Mouse (Mus musculus): ENCODE measurements around the gene Serpina3g.
A peak's percentile ranks its signal among the peaks of the same experiment; 100 is the strongest.
"Not testable (repeated sequence)": the region's sequence is repeated elsewhere in the genome, so short reads cannot be mapped to it uniquely, and the experiment has no call there.

Serpina3g gene

GRCm38 (mm10) chr12:104235915-104236314 is at the start of gene Serpina3g:
Serpina3g (plus strand) TSS chr12:104236245.
- DNase-seq (ENCODE audit: low spot score in 2 of 2) = no peak

DNA sequence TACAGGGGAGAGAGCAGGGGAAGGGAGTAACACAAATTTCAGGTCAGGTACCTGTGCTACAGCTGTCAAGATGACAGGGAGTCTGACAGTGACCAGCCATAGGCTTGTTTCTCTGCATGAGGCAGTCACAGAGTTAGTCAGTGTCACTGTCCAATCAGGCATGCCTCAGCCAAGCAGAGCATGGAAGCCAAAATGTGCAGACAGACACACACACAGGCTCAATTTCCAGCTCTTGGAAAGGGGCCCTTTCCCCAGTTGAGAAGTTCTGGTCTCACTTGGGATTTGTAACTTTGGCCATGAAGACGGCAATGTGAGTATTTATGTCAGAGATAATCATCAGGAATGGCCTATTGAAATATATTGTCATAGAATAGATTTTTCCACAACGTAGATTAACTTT is 46.8 kb upstream of the Serpina3g start:
- no peak for DNase-seq (ENCODE audit: low spot score in 2 of 2)

DNA sequence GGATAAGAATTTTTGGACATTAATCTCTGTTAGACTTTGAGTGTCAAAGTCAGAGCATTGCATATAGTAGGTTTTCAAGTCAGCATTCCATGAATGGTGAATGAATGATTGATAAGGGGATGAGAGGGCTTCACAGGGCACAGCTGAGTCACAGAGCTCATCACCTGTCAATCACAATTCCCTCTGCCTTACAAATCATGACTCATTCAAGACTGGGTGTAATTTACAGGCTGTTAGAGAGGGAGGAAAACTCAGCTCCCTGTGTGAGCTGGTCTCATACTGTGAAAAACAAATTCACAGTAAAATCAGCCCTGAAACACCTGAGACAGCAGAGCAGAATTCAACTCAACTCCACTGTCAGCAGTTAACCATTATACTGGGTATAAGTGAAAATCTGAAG is 45.2 kb upstream of the Serpina3g start:
- no peak for DNase-seq (ENCODE audit: low spot score in 2 of 2)

DNA sequence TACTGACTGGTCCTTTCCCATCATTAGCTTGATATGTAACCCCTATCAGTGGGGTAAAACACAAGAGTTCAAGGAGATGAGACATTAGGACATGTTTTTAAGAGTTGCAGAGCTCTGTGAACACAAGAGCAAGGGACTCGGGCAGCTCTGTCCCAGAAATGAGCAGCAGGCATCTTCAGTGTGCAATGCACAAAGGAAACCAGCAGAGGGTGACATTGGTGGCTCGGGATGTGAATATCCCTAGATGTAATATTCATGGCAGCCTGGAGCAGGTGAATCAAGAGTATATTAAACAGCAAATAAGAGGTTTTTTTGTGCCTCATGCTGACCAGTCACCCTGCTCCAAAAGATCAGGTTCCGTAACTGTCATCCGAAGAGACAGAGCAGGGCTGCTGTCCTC is 26.9 kb upstream of the Serpina3g start:
- DNase-seq (ENCODE audit: low spot score in 2 of 2) = no peak

GRCm38 (mm10) chr12:104209802-104210201 is 26.2 kb upstream of the Serpina3g start:
- no peak for DNase-seq (ENCODE audit: low spot score in 2 of 2)

DNA sequence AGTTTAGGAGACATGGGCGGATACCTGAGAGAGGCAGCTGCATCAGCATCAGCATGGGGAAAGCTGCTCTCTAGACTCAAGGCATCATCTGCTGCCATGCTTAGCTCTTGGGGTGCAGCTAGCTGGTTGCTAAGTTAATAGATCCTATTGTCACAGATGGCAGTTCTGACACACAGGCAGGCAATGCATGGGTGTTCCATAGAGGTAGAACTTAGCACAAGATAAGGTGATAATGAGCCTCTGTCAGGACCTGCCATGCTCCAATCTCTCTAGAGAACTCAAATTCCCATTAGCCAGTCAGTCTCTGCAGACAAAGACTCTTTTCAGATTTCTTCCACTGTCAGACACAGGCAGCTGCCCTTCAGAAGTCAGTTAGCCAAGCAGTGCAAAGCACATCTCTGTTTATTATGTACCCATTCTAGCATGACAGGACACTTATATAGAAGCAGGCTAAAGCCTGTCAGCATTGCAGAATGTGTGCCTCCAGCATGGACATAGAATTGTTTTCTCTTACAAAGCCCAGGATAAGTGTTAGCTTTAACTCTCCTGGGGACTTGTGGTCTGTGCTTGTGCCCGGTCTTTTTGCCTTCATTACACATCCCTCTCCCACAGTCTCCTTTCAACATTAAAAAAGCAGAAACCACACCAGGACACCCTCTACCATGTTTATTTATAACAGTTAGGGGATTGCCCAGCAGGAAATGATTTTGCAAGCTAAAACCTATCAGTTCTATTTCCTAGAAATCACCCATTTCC is 22.2 kb upstream of the Serpina3g start:
- DNase-seq (ENCODE audit: low spot score in 2 of 2) = no peak

DNA sequence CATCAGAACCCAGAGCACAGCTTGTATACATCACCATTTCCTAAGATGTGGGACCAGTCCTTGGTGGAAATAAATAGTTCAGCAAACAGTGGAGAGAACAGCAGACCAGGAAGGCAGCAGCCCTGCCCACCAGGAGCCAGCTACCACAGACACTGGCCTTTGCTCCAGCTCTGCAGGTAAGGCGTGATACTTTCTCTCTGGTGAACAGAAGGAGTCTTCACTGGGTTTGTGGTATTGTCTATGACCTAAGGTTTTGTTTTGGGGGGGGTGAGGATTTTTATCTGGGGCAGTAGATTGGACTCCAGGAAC is 21.6 kb upstream of the Serpina3g start, which contains the start of gene Serpina3f:
Serpina3f (plus strand) TSS at position 100 of the 309 bp plus-strand sequence.
- no peak for DNase-seq (ENCODE audit: low spot score in 2 of 2)

DNA sequence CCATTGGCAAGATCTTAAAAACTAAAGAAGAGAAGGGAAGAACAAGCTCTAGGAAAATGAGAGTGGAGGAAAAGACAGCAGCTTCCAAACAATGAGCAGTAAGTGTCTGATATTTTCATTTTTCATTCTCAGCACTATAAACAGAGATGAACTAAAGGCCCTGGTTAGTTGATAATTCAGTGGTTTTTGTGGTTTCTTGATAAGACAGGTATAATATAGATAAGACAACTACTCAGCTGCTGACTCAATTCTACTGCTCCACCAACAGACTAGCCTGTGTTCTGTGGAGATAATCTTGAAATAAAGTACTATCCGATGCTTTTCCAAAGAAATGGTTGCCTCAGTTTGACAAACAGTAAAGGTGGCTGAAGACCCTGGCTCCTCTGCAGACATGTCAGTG is 20.8 kb upstream of the Serpina3g start:
- DNase-seq (ENCODE audit: low spot score in 2 of 2) = no peak

GRCm38 (mm10) chr12:104221616-104222015 is 14.4 kb upstream of the Serpina3g start:
- DNase-seq (ENCODE audit: low spot score in 2 of 2) = no peak

DNA sequence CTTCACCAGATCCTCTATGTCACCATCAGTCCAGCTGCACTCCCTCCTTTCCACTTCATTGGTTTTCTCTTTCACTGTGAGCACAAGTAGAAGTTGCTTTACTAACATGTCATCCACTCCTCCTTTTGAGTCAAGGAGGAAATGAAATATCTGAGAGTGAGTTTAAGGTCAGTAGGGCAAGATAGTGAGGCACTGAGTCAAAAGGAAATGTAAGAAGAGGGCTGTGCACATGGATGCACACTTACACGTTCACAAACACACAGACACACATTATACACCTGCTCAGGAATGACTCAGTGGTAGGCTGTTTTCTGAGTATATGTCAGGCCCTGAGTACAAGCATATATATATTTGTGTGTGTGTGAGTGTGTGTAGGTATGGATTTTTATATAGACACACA is 12.4 kb upstream of the Serpina3g start:
- DNase-seq (ENCODE audit: low spot score in 2 of 2) = no peak

- no peak for DNase-seq (ENCODE audit: low spot score in 2 of 2)
Observed at GRCm38 (mm10) chr12:104224598-104225300, 11.3 kb upstream of the Serpina3g start.

DNA sequence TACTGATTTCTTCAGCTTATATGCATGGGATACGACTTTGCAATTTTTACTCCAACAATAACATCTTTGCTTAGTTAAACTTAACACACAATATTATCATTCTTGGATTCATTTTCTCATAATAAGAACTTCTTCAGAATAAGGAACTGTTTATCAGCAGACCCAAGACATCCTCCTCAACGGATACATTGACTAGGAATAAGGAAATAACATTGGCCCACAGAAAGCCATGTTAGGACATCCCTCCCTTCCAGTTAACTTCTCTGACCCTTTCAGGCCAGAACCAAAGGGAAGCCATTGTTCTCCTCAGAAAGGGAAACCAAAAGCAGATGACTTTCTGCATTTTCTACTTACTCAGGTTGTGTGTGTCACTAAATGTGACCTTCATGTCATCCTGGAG is 5.3 kb upstream of the Serpina3g start:
- no peak for DNase-seq (ENCODE audit: low spot score in 2 of 2)

- DNase-seq (ENCODE audit: low spot score in 2 of 2) = not testable (repeated sequence)
Observed at GRCm38 (mm10) chr12:104238048-104238447, 2.0 kb downstream of the Serpina3g start.

GRCm38 (mm10) chr12:104243307-104243706 is 7.3 kb downstream of the Serpina3g start:
- no peak for DNase-seq (ENCODE audit: low spot score in 2 of 2)

GRCm38 (mm10) chr12:104245092-104245491 is 9.0 kb downstream of the Serpina3g start:
- DNase-seq (ENCODE audit: low spot score in 2 of 2) = peak in 1 of 2 experiments; percentile 37

- no peak for DNase-seq (ENCODE audit: low spot score in 2 of 2)
Observed at GRCm38 (mm10) chr12:104245595-104245994, 9.6 kb downstream of the Serpina3g start.

- no peak for DNase-seq (ENCODE audit: low spot score in 2 of 2)
Observed at GRCm38 (mm10) chr12:104247553-104248002, 11.5 kb downstream of the Serpina3g start.

- no peak for DNase-seq (ENCODE audit: low spot score in 2 of 2)
Observed at GRCm38 (mm10) chr12:104248231-104248630, 12.2 kb downstream of the Serpina3g start.

- no peak for DNase-seq (ENCODE audit: low spot score in 2 of 2)
Observed at GRCm38 (mm10) chr12:104261041-104261440, 25.0 kb downstream of the Serpina3g start.

DNA sequence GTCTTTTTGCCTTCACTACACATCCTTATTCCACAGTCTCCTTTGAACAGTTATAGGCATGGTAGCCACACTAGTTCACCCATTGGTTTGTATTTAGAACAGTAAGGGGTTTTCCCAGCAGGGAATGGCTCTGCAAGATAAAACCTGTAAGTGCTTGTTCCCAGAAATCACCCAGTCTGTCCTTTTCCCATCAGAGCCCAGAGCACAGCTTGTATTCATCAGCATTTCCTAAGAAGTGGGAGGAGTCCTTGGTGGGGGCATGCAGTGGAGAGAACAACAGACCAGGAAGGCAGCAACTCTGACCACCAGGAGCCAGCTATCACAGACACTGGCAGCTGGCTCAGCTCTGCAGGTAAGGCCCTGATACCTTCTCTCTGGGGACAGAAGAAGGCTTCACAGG is 26.8 kb downstream of the Serpina3g start, which contains the start of gene Serpina3i:
Serpina3i (plus strand) TSS at position 260 of the 400 bp plus-strand sequence.
- DNase-seq (ENCODE audit: low spot score in 2 of 2) = no peak

DNA sequence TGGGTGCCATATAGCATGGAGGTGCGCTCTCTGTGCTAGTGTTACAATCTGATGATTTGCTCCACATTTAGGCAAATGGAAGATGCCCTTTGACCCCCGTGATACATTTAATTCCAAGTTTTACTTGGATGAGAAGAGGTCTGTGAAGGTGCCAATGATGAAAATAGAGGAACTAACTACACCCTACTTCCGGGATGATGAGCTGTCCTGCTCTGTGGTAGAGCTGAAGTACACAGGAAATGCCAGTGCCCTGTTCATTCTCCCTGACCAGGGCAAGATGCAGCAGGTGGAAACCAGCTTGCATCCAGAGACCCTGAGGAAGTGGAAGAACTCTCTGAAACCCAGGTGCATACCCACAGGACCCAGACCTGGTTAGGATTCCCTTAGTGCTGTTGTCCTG is 30.3 kb downstream of the Serpina3g start:
- no peak for DNase-seq (ENCODE audit: low spot score in 2 of 2)

GRCm38 (mm10) chr12:104278216-104279055 is 42.4 kb downstream of the Serpina3g start:
- DNase-seq (ENCODE audit: low spot score in 2 of 2) = no peak

All from frontal cortex, postnatal 10 days (tissue).